Mouse (Mus musculus) lung, postnatal 0 days (tissue): ENCODE results near the gene Treml4.

Experiments used
- CTCF ChIP-seq: IDR thresholded peaks from 2 replicates; pipeline ENCODE4 v1.5.1; 2016; ENCODE audit warnings: antibody characterized with exemption, mild to moderate bottlenecking
- EP300 ChIP-seq: IDR thresholded peaks from 2 replicates; pipeline ENCODE4 v1.6.1; 2016; ENCODE audit warnings: antibody characterized with exemption, mild to moderate bottlenecking, control low read depth

- TF ChIP-seq CTCF (no peak), EP300 (no peak)
Observed at GRCm38 (mm10) chr17:48232518-48232917, 31.6 kb upstream of the Treml4 start, which contains the start of gene Trem1.
